Mouse (Mus musculus) liver, embryonic 14.5 days (tissue): Measurements from ENCODE around the gene Ccdc6.

Source experiments
- CTCF ChIP-seq: IDR thresholded peaks from 2 replicates; pipeline ENCODE4 v1.5.1; 2016; ENCODE audit warnings: antibody characterized with exemption, low read depth, control low read depth
- EP300 ChIP-seq: IDR thresholded peaks from 2 replicates; pipeline ENCODE4 v1.6.1; 2016; ENCODE audit warnings: antibody characterized with exemption, low read depth

DNA sequence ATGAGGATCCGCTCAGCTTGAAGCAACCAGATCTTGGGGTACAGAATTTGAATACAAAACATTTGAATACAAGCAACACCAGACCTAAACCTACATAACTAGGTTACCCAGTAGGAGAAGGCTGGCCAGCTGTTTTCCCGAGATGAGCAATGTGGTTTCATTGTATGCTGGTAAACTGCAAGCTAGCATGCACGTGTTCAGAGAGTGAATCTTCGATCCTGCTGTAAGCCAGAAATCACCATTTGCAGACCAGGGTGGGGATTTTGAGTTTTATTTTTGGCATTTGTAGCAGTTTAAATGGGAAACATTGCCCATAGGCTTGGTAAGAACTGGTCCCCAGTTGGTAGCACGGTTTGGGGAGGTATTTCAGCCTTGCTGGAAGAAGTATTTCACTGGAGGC lies 13.7 kb upstream of the Ccdc6 start:
- TF ChIP-seq EP300 (no peak), CTCF (no peak)
